Mouse (Mus musculus) myocyte (in vitro differentiated cells): Measurements from ENCODE around the gene Mbd4.

Experiments
- CEBPB ChIP-seq: IDR thresholded peaks from 2 replicates; pipeline ENCODE4 v1.6.1; 2011; ENCODE audit warnings: mild to moderate bottlenecking, moderate library complexity; ENCODE audit not compliant: poor library complexity, insufficient read depth, severe bottlenecking
- MAX ChIP-seq: IDR thresholded peaks from one replicate; pipeline ENCODE4 v1.6.1; 2011; ENCODE audit warnings: low read depth, mild to moderate bottlenecking, control low read depth
- POLR2A ChIP-seq: IDR thresholded peaks from one replicate; pipeline ENCODE4 v1.6.1; 2011; ENCODE audit warnings: low read depth, mild to moderate bottlenecking, control low read depth, moderate library complexity; ENCODE audit not compliant: insufficient read length
- POLR2AphosphoS2 ChIP-seq: IDR thresholded peaks from one replicate; pipeline ENCODE4 v1.6.1; 2011; ENCODE audit warnings: low read depth, control low read depth; ENCODE audit not compliant: insufficient read length

- TF ChIP-seq POLR2A, result no peak
- TF ChIP-seq MAX, result no peak
- no peak for TF ChIP-seq POLR2AphosphoS2
- no peak for TF ChIP-seq CEBPB
Observed at GRCm38 (mm10) chr6:115846640-115847411, 6.3 kb downstream of the Mbd4 start.
